Mouse (Mus musculus) c-Kit-negative CD71-positive TER-119-positive erythroid progenitor cells, embryonic 14.5 days (primary cell): ENCODE measurements at regions not wholly inside any gene's neighbourhood (a gene's known extent, or its start where the extent isn't known, plus 50 kb on each side); places are given as distances from the start of the nearest gene placed in this dataset.
A peak's percentile ranks its signal among the peaks of the same experiment; 100 is the strongest.
"Not testable (repeated sequence)": the region's sequence is repeated elsewhere in the genome, so short reads cannot be mapped to it uniquely, and the experiment has no call there.

Experiments used
- DNase-seq: peaks from one replicate; pipeline ENCODE4 v3.0.0-alpha.2; 2013; ENCODE audit warnings: low read depth, low spot score

GRCm38 (mm10) chr5:76081379-76081778, 58.7 kb upstream of the Srd5a3 start:
- DNase-seq, result not testable (repeated sequence)

- DNase-seq, result no peak
Observed at GRCm38 (mm10) chr5:76080429-76080828, 59.6 kb upstream of the Srd5a3 start.

GRCm38 (mm10) chr5:76079204-76080025, 60.7 kb upstream of the Srd5a3 start:
- no peak for DNase-seq

- DNase-seq, result no peak
Observed at GRCm38 (mm10) chr5:76078485-76078884, 61.6 kb upstream of the Srd5a3 start.

DNA sequence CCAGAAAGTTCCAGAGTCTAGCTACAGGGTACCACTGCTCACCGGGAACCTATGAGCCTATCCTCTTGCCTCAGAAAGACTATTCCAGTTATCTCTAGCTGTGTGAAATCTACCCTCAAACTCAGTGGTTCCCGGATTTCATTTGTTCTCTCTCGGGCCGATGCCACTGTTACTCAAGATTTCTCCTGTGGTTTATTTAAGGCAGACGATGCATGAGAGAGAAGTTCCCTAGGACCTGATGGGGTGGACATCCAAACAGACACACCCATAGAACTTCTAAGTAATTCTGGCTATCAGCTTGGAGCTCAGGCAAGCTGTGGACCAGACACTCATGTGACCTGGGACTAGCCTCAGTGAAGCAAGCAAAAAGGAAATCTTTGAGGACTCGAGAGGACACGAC, 63.8 kb upstream of the Srd5a3 start:
- DNase-seq, result no peak

GRCm38 (mm10) chr5:76075401-76075800, 64.7 kb upstream of the Srd5a3 start:
- no peak for DNase-seq

DNA sequence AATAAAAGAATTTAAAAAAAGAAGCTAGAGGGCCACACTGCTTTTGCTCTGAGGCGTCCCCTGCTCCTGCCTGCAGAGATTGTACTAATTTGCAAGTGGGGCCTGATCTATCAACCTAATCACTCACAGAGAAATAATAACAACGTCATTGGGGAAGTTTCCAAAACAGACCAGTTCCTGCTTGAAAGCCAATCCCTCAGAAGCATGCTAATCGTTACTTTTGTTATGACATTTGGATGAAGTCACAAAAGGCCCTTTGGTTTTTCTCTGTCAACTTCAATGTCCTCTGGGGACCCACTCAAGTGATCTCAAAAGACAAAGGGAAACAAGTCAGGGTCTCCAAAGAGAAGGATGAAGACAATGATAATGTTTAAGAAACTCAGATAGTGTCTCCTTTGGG, 72.2 kb upstream of the Srd5a3 start:
- DNase-seq, result no peak

DNA sequence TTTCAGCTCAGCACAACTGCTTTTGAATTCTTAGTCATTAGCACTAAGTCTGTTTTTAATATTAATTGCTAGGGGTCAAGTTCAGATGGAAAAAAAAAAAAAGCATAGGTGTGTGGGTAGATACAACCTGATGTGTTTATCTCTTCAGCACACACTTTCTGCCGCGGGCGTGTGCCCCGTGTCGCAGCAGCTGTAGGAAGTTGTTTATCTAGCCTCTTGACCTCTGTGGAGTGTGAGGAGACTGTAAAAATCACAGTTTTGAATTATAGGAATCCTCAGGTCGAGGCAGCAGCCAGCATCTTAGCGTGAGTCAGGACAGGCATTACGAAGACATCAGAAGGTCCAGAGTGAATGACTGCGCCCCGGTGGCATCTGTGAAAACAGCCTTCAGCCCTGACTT, 72.8 kb upstream of the Srd5a3 start:
- no peak for DNase-seq

GRCm38 (mm10) chr5:76065789-76066188, 74.3 kb upstream of the Srd5a3 start:
- no peak for DNase-seq

DNA sequence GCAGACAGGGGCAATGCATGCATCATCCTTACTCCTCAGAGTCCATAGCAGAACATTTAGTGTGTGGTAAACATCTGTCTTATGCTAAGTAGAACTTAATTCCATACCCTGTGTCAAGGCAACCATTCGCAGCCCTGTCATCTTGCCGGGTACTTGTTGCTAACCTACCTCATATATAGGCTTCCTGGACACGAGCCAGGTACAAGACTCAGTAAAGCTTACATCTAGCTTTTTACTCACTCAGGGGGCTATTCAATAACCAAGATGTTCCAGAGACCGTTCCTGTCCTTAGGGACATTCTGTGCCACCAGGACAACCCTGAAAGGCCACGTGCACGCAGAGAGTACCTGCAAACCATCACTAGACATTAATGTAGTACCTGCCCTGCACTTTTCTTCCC, 74.8 kb upstream of the Srd5a3 start:
- DNase-seq, result no peak

DNA sequence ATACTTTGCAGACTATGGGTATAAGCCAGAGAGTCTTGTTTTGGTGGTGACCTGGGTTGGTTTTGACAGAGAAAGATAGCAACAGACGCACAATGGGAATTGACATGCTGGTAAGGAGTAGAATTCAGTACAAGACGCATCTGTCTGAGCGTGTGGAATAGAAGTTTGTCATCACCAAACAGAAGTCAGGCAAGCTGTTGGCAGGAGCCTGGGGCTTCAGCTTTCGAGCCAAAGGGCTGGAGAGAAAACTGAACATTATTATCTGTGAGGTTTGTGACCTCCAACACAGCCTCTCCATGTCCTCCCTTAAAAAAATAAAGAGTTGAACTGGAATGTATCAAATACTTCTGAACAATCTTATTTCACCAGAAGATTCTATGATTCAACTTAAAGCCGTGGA, 75.4 kb upstream of the Srd5a3 start:
- DNase-seq, result no peak

DNA sequence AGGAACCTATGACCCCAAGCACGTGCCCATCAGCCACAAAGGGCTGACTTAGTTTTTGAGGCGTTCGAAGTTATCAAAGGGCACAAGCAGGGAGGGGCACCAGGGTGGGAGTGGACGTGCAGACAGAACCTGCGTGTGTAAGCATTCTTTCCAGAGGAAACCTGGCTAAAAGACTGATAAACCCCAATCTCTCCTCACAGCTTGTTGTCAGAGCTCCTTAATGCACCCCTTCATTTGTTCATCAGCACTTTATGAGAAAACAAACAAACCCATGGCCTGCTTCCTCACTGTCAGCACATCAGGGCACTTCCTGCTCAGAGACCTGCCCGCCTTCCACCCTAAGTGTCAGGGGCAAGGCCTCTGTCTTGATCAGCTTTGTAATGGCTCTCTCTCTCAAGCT, 76.6 kb upstream of the Srd5a3 start:
- peak; percentile 4 for DNase-seq

DNA sequence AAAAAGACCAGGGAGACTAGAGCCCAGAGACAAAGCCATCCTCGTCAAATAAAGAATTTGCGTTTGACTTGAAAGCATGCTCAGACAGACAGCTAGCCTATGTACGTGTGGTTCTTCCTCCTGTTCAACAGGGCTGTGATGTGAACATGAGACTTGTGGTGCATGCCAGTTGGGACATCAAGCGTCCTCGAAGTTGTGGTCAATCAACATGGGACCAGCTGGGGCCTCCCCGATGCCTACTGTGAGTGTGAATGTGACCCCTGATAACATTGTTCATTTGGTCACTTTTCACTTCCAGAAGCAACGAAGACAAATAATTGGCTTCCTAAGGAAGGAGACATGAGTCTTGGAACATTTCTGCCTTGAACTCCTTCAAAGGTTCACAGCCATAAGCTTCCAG, 79.8 kb upstream of the Kdr start:
- no peak for DNase-seq

DNA sequence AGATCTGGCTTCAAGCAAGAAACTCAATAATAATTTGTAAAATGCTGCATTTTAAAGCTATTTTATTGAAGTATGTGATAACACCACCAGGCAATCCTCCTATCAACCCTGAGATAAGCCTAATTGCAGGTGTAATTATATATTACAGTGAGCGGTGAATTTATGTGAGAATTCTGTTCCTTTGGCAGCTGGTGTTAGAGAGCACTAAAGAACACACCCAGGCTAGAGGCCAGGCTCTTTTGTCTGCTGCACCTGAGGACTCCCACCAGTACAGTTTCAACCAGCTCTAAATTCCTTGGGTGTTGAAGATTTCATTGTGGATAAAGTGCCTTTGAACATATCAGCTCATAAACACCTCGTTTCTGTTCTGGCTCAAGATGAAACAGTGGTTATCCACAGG, 77.6 kb upstream of the Kdr start:
- no peak for DNase-seq

- DNase-seq, result no peak
Observed at GRCm38 (mm10) chr5:76052782-76053181, 74.5 kb upstream of the Kdr start.

DNA sequence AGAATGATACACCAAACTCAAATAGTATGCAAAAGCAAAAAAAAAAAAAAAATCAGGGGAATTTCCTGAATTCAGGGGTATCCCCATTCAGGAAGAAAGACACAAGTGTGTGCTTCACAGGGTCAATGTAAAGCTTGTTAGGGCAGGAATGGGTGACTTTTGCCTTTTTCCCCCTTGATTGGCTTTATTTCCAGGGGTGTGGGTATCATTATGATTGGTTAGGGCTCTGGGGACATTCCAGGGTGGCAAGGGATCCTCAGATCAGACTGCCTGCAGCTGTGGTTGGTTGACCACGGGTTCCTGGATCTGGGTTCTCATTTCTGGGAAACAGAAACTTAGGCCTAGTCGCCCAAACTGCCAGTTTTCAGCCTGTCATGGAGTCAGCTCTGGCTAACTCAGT, 73.4 kb upstream of the Kdr start:
- DNase-seq, result no peak

- no peak for DNase-seq
Observed at GRCm38 (mm10) chr5:76048103-76048874, 70.0 kb upstream of the Kdr start.

GRCm38 (mm10) chr5:76043521-76044510, 65.6 kb upstream of the Kdr start:
- DNase-seq, result no peak

GRCm38 (mm10) chr5:76040454-76041203, 62.4 kb upstream of the Kdr start:
- DNase-seq, result peak; percentile 5

DNA sequence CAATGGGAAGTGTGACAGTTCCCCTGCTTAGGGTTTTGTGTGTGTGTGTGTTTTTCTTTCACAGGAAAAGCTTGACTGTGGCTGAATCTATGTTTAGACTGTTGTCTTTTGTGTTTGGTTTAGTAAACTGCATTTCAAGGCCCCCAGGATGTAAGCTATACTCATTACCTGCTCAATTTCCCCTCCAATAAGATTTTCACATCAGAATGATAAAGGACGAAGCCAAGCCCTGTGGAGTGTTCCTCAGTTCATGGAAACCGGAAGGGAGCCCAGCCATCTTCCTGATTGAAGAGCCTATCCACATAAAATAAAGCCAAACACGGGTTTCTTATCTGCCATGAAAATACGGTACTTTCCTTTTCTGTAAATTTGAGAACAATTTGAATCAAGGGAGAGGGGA, 50.5 kb upstream of the Kdr start:
- no peak for DNase-seq
